Mouse (Mus musculus) adrenal gland, postnatal 10 days (tissue): Measurements from ENCODE around the gene Nf2. TPM values are rescaled to one million over a fixed set of nuclear protein-coding genes. Genes with fewer than 3 reads are reported as not detected.
A peak's percentile ranks its signal among the peaks of the same experiment; 100 is the strongest.
"Not testable (repeated sequence)": the region's sequence is repeated elsewhere in the genome, so short reads cannot be mapped to it uniquely, and the experiment has no call there.

ENCODE experiments used
- DNase-seq: peaks from one replicate; pipeline ENCODE4 v3.0.0; 2021; ENCODE audit warnings: mixed read lengths
- total RNA-seq, 2 experiments: library from RNA; stranded (reverse); gene quantifications; 2 replicates each; pipeline ENCODE4 v1.2.3; 2021

The Nf2 gene
- total RNA-seq, 2 experiments from 2014 or later: 81.1 to 88.3 TPM

DNA sequence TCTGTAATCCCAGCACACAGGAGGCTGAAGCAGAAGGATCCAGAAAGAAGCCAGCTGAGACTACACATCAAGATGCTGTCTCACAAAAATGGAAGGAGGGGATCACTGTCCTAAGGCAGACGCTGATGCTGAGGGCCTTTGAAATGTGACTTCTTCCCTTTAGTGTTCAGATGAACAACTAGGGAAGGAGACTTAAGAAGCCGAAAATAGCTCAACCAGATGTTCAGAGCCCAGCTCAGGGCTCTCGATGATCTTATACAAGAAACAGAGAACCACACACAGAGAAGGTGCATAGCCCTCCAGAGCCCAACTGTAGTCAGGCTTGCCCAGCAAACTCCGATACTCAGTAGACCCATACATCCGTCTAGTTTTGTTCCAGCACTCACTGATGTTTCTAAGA is 12.0 kb downstream of the Nf2 start:
- no peak for DNase-seq

DNA sequence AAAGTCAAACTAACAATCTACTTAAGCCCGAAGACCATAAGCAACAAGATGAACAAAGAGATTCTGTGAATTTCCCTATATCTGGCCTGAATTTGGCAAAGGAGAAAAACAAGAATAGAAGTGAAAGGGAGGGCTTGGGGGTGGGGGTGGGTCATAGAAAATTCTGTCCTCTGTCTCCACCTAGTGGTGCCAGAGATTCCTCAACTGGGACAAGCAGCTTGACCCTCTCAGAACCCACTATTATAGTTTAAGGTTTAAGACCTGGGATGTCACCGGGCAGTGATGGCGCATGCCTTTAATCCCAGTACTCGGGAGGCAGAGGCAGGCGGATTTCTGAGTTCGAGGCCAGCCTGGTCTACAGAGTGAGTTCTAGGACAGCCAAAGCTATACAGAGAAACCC is 12.6 kb downstream of the Nf2 start:
- peak; percentile 66 for DNase-seq

GRCm38 (mm10) chr11:4835436-4835835 is 13.9 kb downstream of the Nf2 start:
- DNase-seq: peak; percentile 60

DNA sequence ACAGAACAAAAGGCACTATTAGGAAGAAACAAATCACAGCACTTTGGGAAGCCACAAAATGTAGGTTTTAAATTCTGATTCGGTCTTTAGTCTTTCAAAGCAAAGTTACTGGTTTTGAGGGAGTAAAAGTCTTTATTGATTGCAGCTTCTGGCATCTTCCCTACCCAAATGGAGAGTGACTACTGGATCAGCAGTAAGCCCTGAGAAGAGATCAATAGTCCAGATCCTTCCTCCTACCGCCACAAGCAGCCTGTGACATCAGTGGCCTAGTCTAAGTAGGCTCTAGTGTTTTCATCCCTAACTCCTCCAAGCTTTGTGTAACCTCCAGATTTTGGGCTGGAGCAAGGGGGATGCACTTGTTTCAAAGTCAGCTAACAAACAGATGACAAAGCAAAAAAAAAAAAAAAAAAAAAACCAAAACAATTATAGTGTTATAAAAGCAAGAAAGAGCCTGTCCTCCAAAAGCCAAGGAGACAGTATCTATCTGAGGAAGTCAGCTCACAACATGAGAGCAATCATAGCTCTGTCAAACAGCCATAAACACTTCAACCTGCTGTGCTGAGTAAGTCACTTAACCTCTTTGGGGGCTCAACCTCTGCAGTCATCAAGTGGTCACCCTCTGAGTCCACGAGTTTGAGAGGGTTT is 15.9 kb downstream of the Nf2 start:
- no peak for DNase-seq

GRCm38 (mm10) chr11:4831066-4831465 is 18.3 kb downstream of the Nf2 start:
- DNase-seq: no peak

DNA sequence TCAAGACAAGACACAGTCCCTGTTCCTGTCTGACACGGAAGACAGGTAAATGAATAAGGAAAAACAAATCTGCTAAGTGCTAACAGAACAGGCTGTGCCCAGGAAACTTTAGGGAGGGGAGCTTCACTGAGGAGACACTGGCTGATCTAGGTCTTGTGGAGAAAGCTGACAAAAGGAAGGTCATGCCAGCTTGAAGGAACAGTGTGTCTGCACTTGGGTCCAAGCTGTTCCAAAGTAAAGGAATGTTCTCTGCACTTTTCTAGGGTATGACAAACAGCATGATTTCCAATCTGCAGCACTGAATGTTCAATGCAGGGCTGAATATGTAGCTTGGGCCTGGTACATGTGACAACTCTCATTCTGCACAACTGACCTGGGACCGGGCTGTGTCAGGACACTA is 21.4 kb downstream of the Nf2 start:
- DNase-seq: no peak

- DNase-seq: no peak
Measured at GRCm38 (mm10) chr11:4827340-4827739, 22.0 kb downstream of the Nf2 start.

- DNase-seq: no peak
Measured at GRCm38 (mm10) chr11:4826152-4826778, 23.1 kb downstream of the Nf2 start.

- DNase-seq: no peak
Measured at GRCm38 (mm10) chr11:4823655-4824312, 25.6 kb downstream of the Nf2 start.

- not testable (repeated sequence) for DNase-seq
Measured at GRCm38 (mm10) chr11:4822446-4822842, 26.9 kb downstream of the Nf2 start.

- no peak for DNase-seq
Measured at GRCm38 (mm10) chr11:4821492-4822445, 27.6 kb downstream of the Nf2 start.

DNA sequence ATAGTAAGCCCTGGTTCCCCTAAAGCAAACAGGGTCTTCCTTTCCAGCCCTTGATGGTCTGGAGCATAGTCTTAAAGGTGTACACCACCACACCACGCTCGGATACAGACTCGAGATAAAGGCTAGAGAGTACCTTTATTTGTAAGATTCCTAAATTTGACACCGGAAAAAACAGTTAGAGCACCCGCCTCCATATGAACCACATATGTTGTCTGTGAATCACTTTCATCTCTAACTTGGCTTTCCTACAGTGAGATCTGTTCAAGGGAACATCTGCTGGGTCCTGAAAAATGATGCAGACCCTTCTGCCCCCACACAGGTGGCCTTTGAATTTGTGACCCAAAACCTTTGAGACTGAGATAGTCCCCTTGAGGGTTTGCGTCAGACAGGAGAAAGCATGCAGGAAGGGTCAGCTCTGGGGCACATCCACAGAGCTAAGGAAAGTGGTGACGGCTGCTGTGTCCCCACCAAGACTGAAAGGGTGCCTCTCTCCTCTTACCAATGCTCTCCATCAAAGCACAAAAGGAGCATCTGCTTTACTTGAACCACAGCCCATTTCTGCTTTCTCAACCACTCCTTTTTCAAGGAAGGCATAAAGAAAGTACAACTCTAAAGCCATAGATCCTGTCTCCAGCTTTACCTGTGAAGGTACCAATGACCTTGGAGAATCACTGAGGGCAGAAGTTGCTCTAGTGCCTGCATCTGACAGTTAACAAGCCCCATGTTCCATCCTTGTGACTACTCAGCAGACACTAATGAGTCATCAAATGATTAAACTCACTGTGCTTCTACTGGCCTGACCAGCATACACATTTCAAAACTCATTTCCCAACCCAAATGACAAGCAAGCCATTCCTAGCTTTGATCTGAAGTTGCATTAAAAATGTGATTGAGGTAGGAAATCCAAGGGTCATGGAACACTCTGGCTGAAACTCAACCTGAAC is 34.6 kb downstream of the Nf2 start:
- no peak for DNase-seq

DNA sequence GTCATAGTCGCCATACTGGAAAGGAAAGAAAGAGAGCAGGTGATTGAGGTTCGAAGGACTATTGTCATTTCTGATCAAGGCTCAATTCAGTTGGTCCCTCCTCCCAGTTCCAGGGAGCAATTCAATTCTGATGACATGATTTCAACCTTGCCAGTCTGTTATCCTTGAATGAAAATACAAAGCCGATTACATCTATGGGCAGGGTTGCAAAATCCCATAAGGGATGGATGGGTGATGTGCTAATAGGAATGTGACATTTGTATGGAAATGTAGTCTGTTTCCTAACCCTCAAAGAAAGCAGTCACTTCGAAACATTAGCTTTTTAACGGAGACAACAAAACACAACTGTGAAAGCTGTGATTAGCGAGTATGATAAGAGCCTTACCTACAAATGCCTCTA is 41.0 kb downstream of the Nf2 start:
- DNase-seq: no peak

GRCm38 (mm10) chr11:4806031-4806715 is 43.2 kb downstream of the Nf2 start:
- DNase-seq: no peak

DNA sequence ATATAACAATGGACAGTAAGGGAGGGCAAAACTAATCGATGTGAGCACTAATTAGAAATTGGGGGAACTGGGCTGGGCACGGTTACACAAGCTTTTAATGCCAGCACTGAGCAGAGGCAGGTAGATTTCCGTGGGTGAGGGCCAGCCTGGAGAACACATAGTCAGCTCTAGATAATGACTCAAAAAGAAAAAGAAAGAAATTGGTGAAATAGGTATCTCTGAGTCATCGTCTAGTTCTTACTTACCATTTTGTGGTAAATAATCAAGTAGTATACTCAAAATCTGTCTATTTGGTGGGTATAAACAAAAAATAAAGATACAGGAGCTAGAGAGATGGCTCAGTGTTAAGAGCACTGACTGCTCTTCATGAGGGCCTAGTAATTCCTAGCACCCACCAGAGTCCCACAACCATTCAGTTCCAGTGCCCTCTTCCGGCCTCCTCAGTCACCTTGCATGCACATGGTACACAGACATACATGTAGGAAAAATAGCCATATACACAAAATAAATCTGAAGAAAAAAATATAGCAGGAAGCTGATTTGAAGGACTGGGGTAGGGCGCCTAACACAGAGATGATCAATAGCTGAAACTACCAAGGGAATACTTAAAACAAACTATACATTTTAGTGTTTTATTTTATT is 44.3 kb downstream of the Nf2 start:
- no peak for DNase-seq

- DNase-seq: peak; percentile 42
Measured at GRCm38 (mm10) chr11:4803951-4804350, 45.4 kb downstream of the Nf2 start.

DNA sequence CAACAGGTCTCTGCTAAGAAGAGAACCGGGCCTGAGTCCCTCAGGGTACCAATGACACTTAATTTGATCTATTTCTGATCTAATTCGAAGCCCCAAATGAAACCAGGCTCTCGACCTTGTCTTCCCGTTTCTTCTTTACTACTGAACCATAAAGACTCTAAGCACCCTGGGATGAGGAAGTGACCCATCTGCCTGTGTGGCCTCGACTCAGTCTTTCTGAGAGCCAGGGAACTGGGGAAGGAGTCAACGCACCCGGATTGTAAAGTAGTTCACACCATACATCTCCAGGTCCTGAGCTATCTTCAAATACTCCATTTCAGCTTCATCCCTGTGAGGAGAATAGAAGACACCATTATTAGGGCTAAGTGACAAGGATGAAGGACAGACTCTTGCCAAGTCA is 45.9 kb downstream of the Nf2 start:
- no peak for DNase-seq

DNA sequence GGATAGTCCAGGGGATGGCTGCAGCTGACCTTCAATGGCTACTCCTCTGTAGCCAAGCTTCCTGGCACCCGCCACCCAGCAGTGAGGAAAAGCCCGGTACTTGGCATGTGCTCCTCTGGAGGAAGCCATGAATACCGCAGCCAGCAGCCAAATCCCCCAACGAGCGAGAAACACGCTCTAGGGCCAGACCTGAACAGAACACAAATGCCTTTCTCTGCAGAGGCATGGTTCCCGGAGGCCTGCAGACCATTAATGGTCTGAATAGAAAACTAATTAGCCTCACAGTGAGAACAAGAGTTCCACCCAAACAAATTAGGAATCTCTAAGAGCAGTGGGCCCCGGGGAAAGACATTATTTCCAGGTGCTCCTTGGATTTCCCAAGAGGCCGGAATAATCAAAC is 46.3 kb downstream of the Nf2 start:
- DNase-seq: peak; percentile 62

DNA sequence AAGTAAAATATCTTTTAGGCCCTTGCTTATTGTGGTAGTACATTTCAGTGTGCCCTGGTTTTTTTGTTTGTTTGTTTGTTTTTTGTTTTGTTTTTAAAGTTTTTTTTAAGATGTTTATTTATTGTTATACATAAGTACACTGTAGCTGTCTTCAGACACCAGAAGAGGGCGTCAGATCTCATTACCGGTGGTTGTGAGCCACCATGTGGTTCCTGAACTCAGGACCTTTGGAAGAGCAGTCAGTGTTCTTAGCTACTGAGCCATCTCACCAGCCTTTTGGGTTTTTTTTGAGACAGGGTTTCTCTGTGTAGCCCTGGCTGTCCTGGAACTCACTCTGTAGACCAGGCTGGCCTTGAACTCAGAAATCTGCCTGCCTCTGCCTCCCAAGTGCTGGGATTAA is 46.9 kb downstream of the Nf2 start:
- not testable (repeated sequence) for DNase-seq

GRCm38 (mm10) chr11:4800654-4801053 is 48.7 kb downstream of the Nf2 start:
- DNase-seq: no peak
